Mouse (Mus musculus) natural killer cell, adult 2 months (primary cell): Measurements from ENCODE around the gene Prim1.
A peak's percentile ranks its signal among the peaks of the same experiment; 100 is the strongest.
"Not testable (repeated sequence)": the region's sequence is repeated elsewhere in the genome, so short reads cannot be mapped to it uniquely, and the experiment has no call there.

Experiments used
- DNase-seq, 2 experiments: peaks; one replicate each; pipeline ENCODE4 v3.0.0; 2022; ENCODE audit warnings: low spot score in 2 of 2

Prim1 gene

GRCm38 (mm10) chr10:128037921-128038320, 23.0 kb downstream of the Prim1 start:
- no peak for DNase-seq

DNA sequence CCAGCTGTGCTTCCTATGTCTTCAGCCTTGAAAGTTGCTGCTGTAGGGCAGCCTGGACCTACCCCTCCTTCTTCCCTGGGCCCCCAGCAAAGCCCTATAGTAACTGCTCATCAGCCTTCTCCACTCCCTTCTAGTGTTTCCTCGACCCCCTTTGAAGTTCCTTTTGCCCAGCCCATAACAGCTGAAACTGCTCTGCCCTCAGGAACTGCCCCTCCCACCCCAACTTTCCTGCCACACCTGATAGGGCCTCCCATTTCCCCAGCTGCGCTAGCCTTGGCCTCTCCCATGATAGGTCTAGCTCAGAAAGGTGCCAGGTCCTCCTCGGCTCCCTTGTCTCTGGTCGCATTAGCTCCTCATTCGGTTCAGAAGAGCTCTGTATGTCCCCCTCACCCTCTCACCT, 24.2 kb downstream of the Prim1 start:
- DNase-seq = no peak

GRCm38 (mm10) chr10:128039858-128040257, 24.9 kb downstream of the Prim1 start:
- DNase-seq = no peak

GRCm38 (mm10) chr10:128040293-128040692, 25.3 kb downstream of the Prim1 start:
- DNase-seq = no peak

DNA sequence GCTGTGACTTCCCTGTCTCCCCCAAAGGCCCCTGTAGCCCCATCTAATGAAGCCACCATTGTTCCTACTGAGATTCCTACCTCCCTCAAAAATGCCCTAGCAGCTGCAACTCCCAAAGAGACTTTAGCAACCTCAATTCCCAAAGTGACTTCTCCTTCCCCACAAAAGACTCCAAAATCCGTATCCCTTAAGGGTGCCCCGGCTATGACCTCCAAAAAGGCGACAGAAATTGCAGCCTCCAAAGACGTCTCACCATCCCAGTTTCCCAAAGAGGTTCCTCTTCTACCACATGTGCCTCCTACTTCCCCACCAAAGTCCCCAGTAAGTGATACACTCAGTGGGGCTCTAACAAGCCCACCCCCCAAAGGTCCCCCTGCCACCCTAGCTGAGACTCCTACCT, 26.7 kb downstream of the Prim1 start:
- DNase-seq = no peak

DNA sequence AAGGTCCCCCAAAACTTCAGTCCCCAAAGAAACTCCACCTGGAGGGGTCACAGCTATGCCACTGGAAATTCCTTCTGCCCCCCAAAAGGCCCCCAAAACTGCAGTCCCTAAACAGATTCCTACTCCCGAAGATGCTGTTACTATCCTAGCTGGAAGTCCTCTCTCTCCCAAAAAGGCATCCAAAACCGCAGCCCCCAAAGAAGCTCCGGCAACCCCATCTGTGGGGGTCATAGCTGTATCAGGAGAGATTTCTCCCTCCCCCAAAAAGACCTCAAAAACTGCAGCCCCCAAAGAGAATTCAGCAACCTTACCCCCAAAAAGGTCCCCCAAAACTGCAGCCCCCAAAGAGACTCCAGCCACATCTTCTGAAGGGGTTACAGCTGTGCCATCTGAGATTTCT, 27.5 kb downstream of the Prim1 start:
- no peak for DNase-seq

GRCm38 (mm10) chr10:128043041-128043835, 28.3 kb downstream of the Prim1 start:
- DNase-seq = no peak

GRCm38 (mm10) chr10:128048157-128048556, 33.2 kb downstream of the Prim1 start:
- no peak for DNase-seq

GRCm38 (mm10) chr10:128049741-128050140, 34.8 kb downstream of the Prim1 start:
- no peak for DNase-seq

- no peak for DNase-seq
Measured at GRCm38 (mm10) chr10:128050355-128050754, 35.4 kb downstream of the Prim1 start.

DNA sequence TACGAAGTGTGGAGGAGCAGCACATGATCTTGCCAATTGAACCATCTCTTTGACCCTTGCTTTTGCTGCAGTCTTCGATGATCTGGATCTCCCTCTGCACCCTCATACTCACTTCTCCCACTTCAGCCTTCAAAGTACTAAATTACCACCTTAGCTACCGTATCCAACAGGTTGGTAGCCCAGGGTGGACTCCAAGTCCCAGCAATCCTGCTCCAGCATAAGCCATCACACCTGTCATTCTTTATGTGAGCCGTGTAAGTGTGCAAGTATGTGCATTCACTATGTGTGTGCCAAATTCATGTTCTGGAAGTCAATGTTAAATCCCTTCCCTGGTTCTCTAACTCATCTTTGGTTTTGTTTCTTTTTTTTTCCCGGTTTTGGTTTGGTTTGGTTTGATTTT, 36.6 kb downstream of the Prim1 start:
- DNase-seq = no peak

- DNase-seq = not testable (repeated sequence)
Measured at GRCm38 (mm10) chr10:128052136-128052535, 37.2 kb downstream of the Prim1 start.

- DNase-seq = no peak
Measured at GRCm38 (mm10) chr10:128053001-128053400, 38.0 kb downstream of the Prim1 start.

GRCm38 (mm10) chr10:128058184-128058583, 43.2 kb downstream of the Prim1 start:
- DNase-seq = no peak

- DNase-seq = peak; percentile 90 to 94
Measured at GRCm38 (mm10) chr10:128058601-128059151, 43.7 kb downstream of the Prim1 start, which contains the start of gene Ptges3. TSS of gene Ptges3 (plus strand) at chr10:128058954.

DNA sequence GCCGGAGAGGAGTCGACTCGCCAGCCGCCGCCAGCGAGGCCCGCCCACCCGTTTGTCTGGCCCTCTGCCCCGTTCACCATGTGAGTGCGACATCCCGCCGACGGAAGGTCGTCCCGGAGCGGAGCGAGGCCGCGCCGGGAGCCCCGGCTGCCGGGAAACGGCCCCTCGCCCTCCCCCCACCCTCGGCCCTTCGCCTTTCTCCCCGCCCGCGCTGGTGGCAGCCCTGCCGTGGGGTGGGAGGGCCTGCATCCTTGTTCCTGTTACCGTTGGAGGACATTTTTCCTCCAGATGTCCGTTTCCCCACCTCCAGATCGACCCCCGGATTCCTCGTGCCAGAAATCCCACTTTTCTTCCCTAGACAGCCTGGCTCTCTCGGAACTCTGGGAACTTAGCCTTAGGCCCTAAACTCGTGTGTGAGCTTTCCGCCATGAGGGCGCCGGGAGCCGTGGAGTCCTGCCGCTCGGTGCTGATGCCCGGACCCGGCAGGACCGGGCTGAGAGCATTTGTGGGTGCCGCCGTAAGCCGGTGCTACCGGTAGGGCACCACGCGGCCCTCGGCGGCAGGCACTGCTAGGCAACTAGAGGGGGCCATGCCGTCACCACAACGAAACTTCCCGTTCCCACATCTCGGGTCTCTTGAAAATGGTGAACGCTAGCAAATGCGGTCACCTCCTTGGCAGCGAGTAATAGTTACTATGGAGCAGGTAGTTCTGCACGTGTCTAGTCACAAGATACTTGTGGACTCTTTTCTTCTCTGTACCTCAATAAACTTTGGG, 44.4 kb downstream of the Prim1 start:
- DNase-seq = peak; percentile 50 to 69

GRCm38 (mm10) chr10:128061109-128061508, 46.1 kb downstream of the Prim1 start:
- DNase-seq = no peak

DNA sequence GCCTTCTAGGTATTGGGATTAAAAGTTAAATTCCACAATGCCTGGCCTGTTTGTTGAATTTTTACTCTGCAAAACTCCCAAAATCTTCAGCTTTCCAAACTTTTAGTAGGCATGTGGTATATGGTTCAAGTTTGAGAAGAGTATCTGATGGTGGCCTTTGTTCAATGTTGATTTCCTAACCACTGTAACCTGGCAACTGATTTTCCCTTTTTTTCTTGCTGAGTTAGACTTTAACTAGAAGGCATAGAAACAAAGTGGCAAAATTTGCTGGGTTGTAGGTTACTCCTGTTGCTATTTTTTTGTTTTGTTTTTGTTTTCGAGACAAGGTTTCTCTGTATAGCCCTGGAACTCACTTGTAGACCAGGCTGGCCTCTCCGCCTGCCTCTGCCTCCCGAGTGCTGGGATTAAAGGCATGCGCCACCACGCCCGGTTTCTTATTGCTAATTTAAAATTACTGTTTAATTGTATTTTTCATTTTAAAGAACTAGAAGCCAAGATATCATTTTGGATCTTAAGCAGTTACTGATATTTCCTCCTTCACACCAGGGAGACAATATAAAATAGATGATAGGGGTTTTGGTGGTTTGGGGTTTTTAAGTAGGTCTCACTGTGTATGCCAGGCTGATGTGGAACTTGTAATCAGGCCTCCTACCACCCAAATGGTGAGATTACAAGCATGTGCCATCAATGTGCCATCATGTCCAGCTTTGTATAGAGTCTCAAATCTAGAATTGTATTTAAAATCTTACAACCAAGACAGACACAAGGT, 47.4 kb downstream of the Prim1 start:
- no peak for DNase-seq

GRCm38 (mm10) chr10:128066072-128066471, 51.1 kb downstream of the Prim1 start:
- no peak for DNase-seq

DNA sequence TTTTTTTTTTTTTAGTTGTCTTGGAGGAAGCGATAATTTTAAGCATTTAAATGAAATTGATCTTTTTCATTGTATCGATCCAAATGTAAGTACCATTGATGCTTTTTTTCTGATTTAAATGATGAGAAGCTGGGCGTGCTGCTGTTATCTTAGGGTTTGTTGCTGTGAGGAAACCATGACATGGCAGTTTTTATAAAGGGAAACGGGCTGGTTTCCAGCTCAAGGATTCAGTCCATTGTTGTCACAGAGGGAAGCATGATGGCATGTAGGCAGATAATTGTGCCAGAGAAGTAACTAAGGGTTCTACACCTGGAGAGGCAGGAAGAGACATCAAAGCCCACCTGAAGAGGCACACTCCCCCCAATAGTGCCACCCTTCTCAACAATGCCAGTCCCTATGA, 54.2 kb downstream of the Prim1 start:
- no peak for DNase-seq

DNA sequence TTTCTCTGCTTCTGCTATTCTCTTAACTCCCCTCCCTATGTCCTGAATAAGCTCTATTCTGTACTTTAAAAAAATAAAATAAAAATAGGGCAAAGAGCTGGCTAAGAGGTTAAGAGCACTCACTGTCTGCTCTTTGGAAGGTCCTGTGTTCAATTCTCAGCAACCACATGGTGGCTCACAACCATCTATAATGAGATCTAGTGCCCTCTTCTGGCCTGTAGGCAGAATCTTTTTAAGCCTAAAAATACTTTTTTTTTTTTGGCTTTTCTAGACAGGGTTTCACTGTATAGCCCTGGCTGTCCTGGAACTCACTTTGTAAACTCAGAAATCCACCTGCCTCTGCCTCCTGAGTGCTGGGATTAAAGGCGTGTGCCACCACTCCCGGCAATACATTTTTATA, 55.5 kb downstream of the Prim1 start:
- not testable (repeated sequence) for DNase-seq

GRCm38 (mm10) chr10:128078269-128078668, 63.3 kb downstream of the Prim1 start:
- not testable (repeated sequence) for DNase-seq
